ENCODE assay signal across 9 mouse cellular contexts in the genomic region with DNA sequence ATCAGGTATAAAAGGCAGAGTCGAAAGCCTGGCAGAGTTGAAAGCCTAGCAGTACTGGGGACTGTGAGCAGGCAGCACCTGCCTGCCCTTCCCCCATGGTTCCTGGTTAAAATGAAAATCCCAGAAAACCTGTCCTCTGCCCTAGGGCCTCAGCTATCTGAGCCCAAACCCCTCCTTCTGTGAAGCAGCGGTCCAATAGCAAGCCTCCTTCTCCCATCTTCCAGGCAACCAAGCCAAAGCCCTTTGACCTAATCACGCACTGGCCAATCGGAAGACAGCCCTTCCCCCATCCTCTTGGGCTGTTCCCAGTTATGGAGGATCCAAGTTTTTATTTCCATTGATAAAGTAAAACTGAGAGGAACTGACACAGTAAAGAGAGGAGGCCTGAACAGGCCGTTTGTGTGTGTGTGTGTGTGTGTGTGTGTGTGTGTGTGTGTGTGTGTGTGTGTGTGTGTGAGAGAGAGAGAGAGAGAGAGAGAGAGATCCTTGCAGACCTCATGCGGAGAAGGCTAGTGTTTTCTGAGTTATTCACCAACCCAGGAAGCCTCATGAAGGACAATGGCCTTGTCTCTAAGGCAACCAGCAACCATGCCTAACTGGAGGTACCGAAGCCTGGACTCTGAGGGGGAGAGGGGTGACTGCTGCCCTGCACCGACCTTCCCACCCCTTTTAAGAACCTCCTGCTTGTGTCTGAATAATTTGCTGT. TPM values are rescaled to one million over a fixed set of nuclear protein-coding genes. Genes with fewer than 3 reads are reported as not detected.
DNase-seq lines count a peak whose midpoint lies in the region; ATAC-seq and TF ChIP-seq lines count a peak whose summit lies in the region.
"Had no signal": no experiment of that assay in that cellular context is flagged by ENCODE, and none has a peak within 500 bp of the region (broad histone marks: within the 10 kb centered on the region; RNA-seq: fewer than 3 reads in every experiment).

No protein-coding gene starts in this region.

- no peaks in the 10 kb centered on the region for H3K27me3 ChIP-seq in midbrain, postnatal 0 days (ENCODE audit: insufficient read depth, low read length)
- H3K27me3 ChIP-seq: limb, embryonic 15.5 days had no signal

- ATAC-seq in midbrain, postnatal 0 days (ENCODE audit: low FRiP score): peak; percentile 80

- peak; percentile 78 for DNase-seq in ZHBTc4 (ENCODE audit: low read depth, low spot score)
- DNase-seq in embryo, embryonic 10.5 days (ENCODE audit: low spot score): peak; percentile 91
- peak; percentile 31 for DNase-seq in heart, postnatal 25 days (ENCODE audit: low spot score)
- DNase-seq in kidney, postnatal 4 days: peak; percentile 64 to 77
- DNase-seq in midbrain, postnatal 0 days (ENCODE audit: low spot score): peak; percentile 68
- no peak for DNase-seq in gastrocnemius, postnatal 4 days (ENCODE audit: low spot score in 2 of 2)
- DNase-seq in layer of hippocampus, adult 9-10 months (ENCODE audit: low spot score): no peak
- no peak for DNase-seq in frontal cortex, postnatal 10 days (ENCODE audit: low spot score in 2 of 2)

- no peaks in the 10 kb centered on the region for H3K9me3 ChIP-seq in midbrain, postnatal 0 days (ENCODE audit: low read length)
- H3K9me3 ChIP-seq: limb, embryonic 15.5 days had no signal

- H3K27ac ChIP-seq in midbrain, postnatal 0 days (ENCODE audit: low read depth, low read length): peak overlapping the region; percentile 51
- H3K27ac ChIP-seq: limb, embryonic 15.5 days had no signal

- H3K4me2 ChIP-seq in midbrain, postnatal 0 days (ENCODE audit: low read depth, low read length, poor library complexity, severe bottlenecking): no peak overlapping the region
- H3K4me2 ChIP-seq: limb, embryonic 15.5 days had no signal

- peaks cover 45% of the 10 kb centered on the region for H3K36me3 ChIP-seq in midbrain, postnatal 0 days (ENCODE audit: insufficient read depth, low read length)

- no peak for TF ChIP-seq CTCF in midbrain, postnatal 0 days (IDR thresholded peaks at IDR 0.05)

- WGBS in midbrain, postnatal 0 days: 14% methylated on average over 8 of the region's 8 CpGs

- H3K9ac ChIP-seq in midbrain, postnatal 0 days (replicated peaks; ENCODE audit: low read length, poor library complexity, severe bottlenecking): no peak overlapping the region
- H3K9ac ChIP-seq: limb, embryonic 15.5 days had no signal

- H3K4me1 ChIP-seq in midbrain, postnatal 0 days (ENCODE audit: insufficient read depth, low read length): peaks cover 11% of the 10 kb centered on the region

- H3K4me3 ChIP-seq in midbrain, postnatal 0 days (ENCODE audit: low read depth, low read length): no peak overlapping the region
- H3K4me3 ChIP-seq: limb, embryonic 15.5 days had no signal

- intact Hi-C loops in heart, postnatal 25 days (cut with DNase I): no loop called here

RNA-seq across cellular contexts. Expression of a gene that starts 12.1 kb away (rescaled TPM):
- total RNA-seq in heart, postnatal 25 days (2021): 1 to 10 TPM; 6.8 to 8.1 TPM
- total RNA-seq in midbrain, postnatal 0 days (2014; rRNA removed): 57.5 and 63.1 TPM in 2 replicates
- 24.3 and 26.3 TPM in 2 replicates for polyA plus RNA-seq in midbrain, postnatal 0 days (2015; fragmentation: Nextera tagmentation; extraction: Ambion mirVana)
- total RNA-seq in gastrocnemius, postnatal 4 days (2021): 10 to 100 TPM; 33.2 to 37.5 TPM

RNA-seq across cellular contexts. Expression of a gene that starts 28.5 kb away (rescaled TPM):
- 1 to 10 TPM; 7.4 to 8.3 TPM for total RNA-seq in heart, postnatal 25 days (2021)
- total RNA-seq in midbrain, postnatal 0 days (2014; rRNA removed): 2.7 and 4.2 TPM in 2 replicates
- polyA plus RNA-seq in midbrain, postnatal 0 days (2015; fragmentation: Nextera tagmentation; extraction: Ambion mirVana): 0.83 and 0.88 TPM in 2 replicates
- 1 to 10 TPM; 3.7 to 3.9 TPM for total RNA-seq in gastrocnemius, postnatal 4 days (2021)

RNA-seq across cellular contexts. Expression of a gene that starts 56.4 kb away (rescaled TPM):
- total RNA-seq in heart, postnatal 25 days (2021): 1 to 10 TPM; 5.6 to 6.1 TPM
- 2.3 and 4.2 TPM in 2 replicates for total RNA-seq in midbrain, postnatal 0 days (2014; rRNA removed)
- 2.4 and 2.7 TPM in 2 replicates for polyA plus RNA-seq in midbrain, postnatal 0 days (2015; fragmentation: Nextera tagmentation; extraction: Ambion mirVana)
- total RNA-seq in gastrocnemius, postnatal 4 days (2021): 10 to 100 TPM; 21.3 to 21.5 TPM

Comparison
In these comparisons a context has a peak if more than half of its experiments do, and no peak if none do; other contexts are left out.
1. DNase-seq: peak in ZHBTc4 (single experiment), embryo, embryonic 10.5 days (single experiment), heart, postnatal 25 days (single experiment), kidney, postnatal 4 days (2 of 2) and midbrain, postnatal 0 days (single experiment); none in gastrocnemius, postnatal 4 days (0 of 2), layer of hippocampus, adult 9-10 months (single experiment) and frontal cortex, postnatal 10 days (0 of 2).